Mouse (Mus musculus) MEL (cell line): ENCODE data around the gene Diras1. TPM values are rescaled to one million over a fixed set of nuclear protein-coding genes. Genes with fewer than 3 reads are reported as not detected.

Source experiments
- DNase-seq: peaks from one replicate; pipeline ENCODE4 v3.0.0; 2011; ENCODE audit warnings: low read depth, low spot score
- H3K27ac ChIP-seq: 2 replicates; pipeline ENCODE4 v1.5.1; 2012; ENCODE audit warnings: low read depth, mild to moderate bottlenecking, control low read depth, low read length, moderate library complexity; ENCODE audit not compliant: control insufficient read depth
- H3K27me3 ChIP-seq, 2 experiments: fragments of 150-350 bp in 1 of 2; sonication (generic) in 1 of 2; 2 replicates each; pipeline ENCODE4 v1.6.1; 2012; ENCODE audit warnings: low read length in 2 of 2, mild to moderate bottlenecking in 2 of 2, improper control_type of control experiment in 1 of 2, moderate library complexity in 1 of 2; ENCODE audit not compliant: insufficient read depth in 2 of 2, control insufficient read depth in 1 of 2
- H3K36me3 ChIP-seq, 2 experiments: 2 replicates each; pipeline ENCODE4 v1.6.1; 2012 to 2014; ENCODE audit warnings: low read length in 2 of 2, improper control_type of control experiment in 1 of 2, inconsistent platforms in 1 of 2, mild to moderate bottlenecking in 1 of 2; ENCODE audit not compliant: insufficient read depth in 2 of 2, control insufficient read depth in 1 of 2
- H3K4me1 ChIP-seq, 2 experiments: fragments of 150-350 bp in 1 of 2; sonication (generic) in 1 of 2; 2 replicates each; pipeline ENCODE4 v1.6.1; 2012; ENCODE audit warnings: low read length in 2 of 2, improper control_type of control experiment in 1 of 2, mild to moderate bottlenecking in 1 of 2; ENCODE audit not compliant: insufficient read depth in 2 of 2, control insufficient read depth in 1 of 2
- H3K4me3 ChIP-seq, 2 experiments: fragments of 150-350 bp in 1 of 2; sonication (generic) in 1 of 2; 2 replicates each; pipeline ENCODE4 v1.5.1; 2012; ENCODE audit warnings: low read depth in 2 of 2, low read length in 2 of 2, mild to moderate bottlenecking in 2 of 2, moderate library complexity in 2 of 2, control low read depth in 1 of 2, improper control_type of control experiment in 1 of 2; ENCODE audit not compliant: control insufficient read depth in 1 of 2, insufficient read depth in 1 of 2
- H3K79me2 ChIP-seq: 2 replicates; pipeline ENCODE4 v1.6.1; 2012; ENCODE audit warnings: mild to moderate bottlenecking, low read length, moderate library complexity; ENCODE audit not compliant: control insufficient read depth, poor library complexity, insufficient read depth
- H3K9ac ChIP-seq: 2 replicates; pipeline ENCODE4 v1.6.1; 2012; ENCODE audit warnings: low read depth, mild to moderate bottlenecking, control low read depth, low read length, moderate library complexity; ENCODE audit not compliant: control insufficient read depth, poor library complexity, severe bottlenecking
- H3K9me3 ChIP-seq: fragments of 150-350 bp; sonication (generic); replicated peaks from 2 replicates; pipeline ENCODE4 v1.6.1; 2012; ENCODE audit warnings: mild to moderate bottlenecking, low read length, improper control_type of control experiment, moderate library complexity; ENCODE audit not compliant: insufficient read depth
- CHD1 ChIP-seq: IDR thresholded peaks from 2 replicates; pipeline ENCODE4 v1.6.1; 2012; ENCODE audit warnings: low read depth, mild to moderate bottlenecking, inconsistent platforms, low read length, improper control_type of control experiment
- CHD2 ChIP-seq: IDR thresholded peaks from 2 replicates; pipeline ENCODE4 v1.6.1; 2011; ENCODE audit warnings: low read length, improper control_type of control experiment
- CTCF ChIP-seq, 3 experiments: IDR thresholded peaks in 2 of 3; conservative IDR thresholded peaks in 1 of 3; 2 replicates each; pipeline ENCODE4 v1.5.1; 2011 to 2012; ENCODE audit warnings: low read length in 3 of 3, low read depth in 2 of 3, mild to moderate bottlenecking in 2 of 3, improper control_type of control experiment in 1 of 3, inconsistent platforms in 1 of 3, mixed read lengths in 1 of 3, moderate library complexity in 1 of 3; ENCODE audit not compliant: control insufficient read depth in 1 of 3, insufficient read depth in 1 of 3, poor library complexity in 1 of 3, severe bottlenecking in 1 of 3
- ELF1 ChIP-seq: IDR thresholded peaks from 2 replicates; pipeline ENCODE4 v1.6.1; 2014; ENCODE audit warnings: low read depth, mild to moderate bottlenecking, inconsistent platforms, low read length, improper control_type of control experiment, moderate library complexity
- EP300 ChIP-seq, 2 experiments: IDR thresholded peaks; 2 replicates each; pipeline ENCODE4 v1.6.1; 2011; ENCODE audit warnings: improper control_type of control experiment in 2 of 2, low read length in 2 of 2, low read depth in 1 of 2, mild to moderate bottlenecking in 1 of 2
- ETS1 ChIP-seq: IDR thresholded peaks from 2 replicates; pipeline ENCODE4 v1.6.1; 2012; ENCODE audit warnings: low read depth, mild to moderate bottlenecking, inconsistent platforms, low read length, improper control_type of control experiment, moderate library complexity
- GABPA ChIP-seq: IDR thresholded peaks from 2 replicates; pipeline ENCODE4 v1.6.1; 2012; ENCODE audit warnings: low read depth, mild to moderate bottlenecking, inconsistent platforms, low read length, improper control_type of control experiment, moderate library complexity
- GATA1 ChIP-seq: IDR thresholded peaks from 2 replicates; pipeline ENCODE4 v1.6.1; 2011; ENCODE audit warnings: low read depth, low read length, improper control_type of control experiment
- HCFC1 ChIP-seq: IDR thresholded peaks from 2 replicates; pipeline ENCODE4 v1.6.1; 2012; ENCODE audit warnings: low read depth, mild to moderate bottlenecking, inconsistent platforms, low read length, improper control_type of control experiment, moderate library complexity
- KAT2A ChIP-seq: conservative IDR thresholded peaks from 2 replicates; pipeline ENCODE4 v1.6.1; 2012; ENCODE audit warnings: low read depth, low read length, improper control_type of control experiment, inconsistent platforms
- MAFK ChIP-seq: IDR thresholded peaks from 2 replicates; pipeline ENCODE4 v1.6.1; 2011; ENCODE audit warnings: low read depth, mild to moderate bottlenecking, low read length, improper control_type of control experiment, borderline replicate concordance
- MAX ChIP-seq: IDR thresholded peaks from 2 replicates; pipeline ENCODE4 v1.6.1; 2011; ENCODE audit warnings: low read length, improper control_type of control experiment
- MAZ ChIP-seq: IDR thresholded peaks from 2 replicates; pipeline ENCODE4 v1.6.1; 2012; ENCODE audit warnings: low read depth, mild to moderate bottlenecking, inconsistent platforms, low read length, improper control_type of control experiment
- MEF2A ChIP-seq: IDR thresholded peaks from 2 replicates; pipeline ENCODE4 v1.6.1; 2014; ENCODE audit warnings: low read depth, mild to moderate bottlenecking, inconsistent platforms, low read length, improper control_type of control experiment; ENCODE audit not compliant: poor library complexity, insufficient replicate concordance, severe bottlenecking; ENCODE audit errors: extremely low read depth
- MYB ChIP-seq: IDR thresholded peaks from 2 replicates; pipeline ENCODE4 v1.6.1; 2011; ENCODE audit warnings: mild to moderate bottlenecking, low read depth, low read length, improper control_type of control experiment
- MYC ChIP-seq: IDR thresholded peaks from 2 replicates; pipeline ENCODE4 v1.6.1; 2011; ENCODE audit warnings: low read depth, mild to moderate bottlenecking, low read length, improper control_type of control experiment, moderate library complexity
- NELFE ChIP-seq: IDR thresholded peaks from 2 replicates; pipeline ENCODE4 v1.6.1; 2011; ENCODE audit warnings: low read depth, low read length, improper control_type of control experiment
- NRF1 ChIP-seq: IDR thresholded peaks from 2 replicates; pipeline ENCODE4 v1.6.1; 2014; ENCODE audit warnings: low read depth, mild to moderate bottlenecking, inconsistent platforms, low read length, improper control_type of control experiment, moderate library complexity; ENCODE audit not compliant: poor library complexity, insufficient read depth, severe bottlenecking
- POLR2A ChIP-seq, 2 experiments: IDR thresholded peaks; 2 replicates each; pipeline ENCODE4 v1.6.1; 2011 to 2012; ENCODE audit warnings: low read length in 2 of 2, mild to moderate bottlenecking in 2 of 2, control low read depth in 1 of 2, improper control_type of control experiment in 1 of 2, low read depth in 1 of 2, moderate library complexity in 1 of 2; ENCODE audit not compliant: control insufficient read depth in 1 of 2, insufficient read depth in 1 of 2, poor library complexity in 1 of 2
- POLR2AphosphoS2 ChIP-seq: IDR thresholded peaks from 2 replicates; pipeline ENCODE4 v1.6.1; 2011; ENCODE audit warnings: low read length, improper control_type of control experiment
- RAD21 ChIP-seq: IDR thresholded peaks from 2 replicates; pipeline ENCODE4 v1.6.1; 2011; ENCODE audit warnings: mild to moderate bottlenecking, low read depth, low read length, improper control_type of control experiment
- SMC3 ChIP-seq: IDR thresholded peaks from 2 replicates; pipeline ENCODE4 v1.6.1; 2011; ENCODE audit warnings: low read depth, low read length, improper control_type of control experiment
- TAL1 ChIP-seq: IDR thresholded peaks from 2 replicates; pipeline ENCODE4 v1.6.1; 2012; ENCODE audit warnings: mild to moderate bottlenecking, inconsistent platforms, low read length, moderate library complexity, mixed read lengths
- TBP ChIP-seq: IDR thresholded peaks from 2 replicates; pipeline ENCODE4 v1.8.0; 2011; ENCODE audit warnings: low read depth, low read length, improper control_type of control experiment
- TCF12 ChIP-seq: IDR thresholded peaks from 2 replicates; pipeline ENCODE4 v1.6.1; 2014; ENCODE audit warnings: low read depth, mild to moderate bottlenecking, inconsistent platforms, low read length, improper control_type of control experiment, moderate library complexity
- UBTF ChIP-seq: IDR thresholded peaks from 2 replicates; pipeline ENCODE4 v1.6.1; 2012; ENCODE audit warnings: low read depth, mild to moderate bottlenecking, inconsistent platforms, low read length, improper control_type of control experiment, moderate library complexity, borderline replicate concordance; ENCODE audit not compliant: insufficient read depth
- USF1 ChIP-seq: IDR thresholded peaks from 2 replicates; pipeline ENCODE4 v1.6.1; 2014; ENCODE audit warnings: low read depth, mild to moderate bottlenecking, inconsistent platforms, low read length, improper control_type of control experiment, moderate library complexity
- USF2 ChIP-seq, 2 experiments: IDR thresholded peaks; 2 replicates each; pipeline ENCODE4 v1.6.1; 2011 to 2012; ENCODE audit warnings: improper control_type of control experiment in 2 of 2, low read length in 2 of 2, borderline replicate concordance in 1 of 2, inconsistent platforms in 1 of 2, low read depth in 1 of 2, mild to moderate bottlenecking in 1 of 2; ENCODE audit not compliant: insufficient read depth in 1 of 2
- ZKSCAN1 ChIP-seq: IDR thresholded peaks from 2 replicates; pipeline ENCODE4 v1.6.1; 2012; ENCODE audit warnings: low read depth, mild to moderate bottlenecking, inconsistent platforms, low read length, improper control_type of control experiment, moderate library complexity
- ZMIZ1 ChIP-seq: IDR thresholded peaks from 2 replicates; pipeline ENCODE4 v1.6.1; 2012; ENCODE audit warnings: low read depth, mild to moderate bottlenecking, inconsistent platforms, low read length, improper control_type of control experiment, moderate library complexity
- polyA plus RNA-seq, 2 experiments: library from polyadenylated mRNA; stranded (reverse) in 1 of 2; unstranded in 1 of 2; fragments of >175 nt in 1 of 2; fragments of >200 nt in 1 of 2; gene quantifications; 2 replicates each; pipeline versions ENCODE4 v1.2.1 to v1.2.4; 2012; ENCODE audit warnings: low replicate concordance in 2 of 2, low read depth in 1 of 2; ENCODE audit not compliant: insufficient read length in 2 of 2, insufficient read depth in 1 of 2, missing spikeins in 1 of 2
- total RNA-seq: library from RNA; depleted of rRNA; stranded (reverse); fragments of 300-350 nt; gene quantifications from 2 replicates; pipeline ENCODE4 v1.2.3, GENCODE M21; 2012

Gene Diras1
- total and polyA plus RNA-seq, 3 experiments = 0.04 TPM; not detected in 2

GRCm38 (mm10) chr10:81072290-81072689, 46.8 kb upstream of the Diras1 start:
- no peak for DNase-seq
- H3K4me3 ChIP-seq = no peak overlapping the region
- H3K79me2 ChIP-seq = peaks cover 31% of the 10 kb centered on the region
- H3K36me3 ChIP-seq = peaks cover 0 to 4% of the 10 kb centered on the region in 2 experiments; a peak in 1 of 4 replicates
- no peaks in the 10 kb centered on the region for H3K27me3 ChIP-seq
- peaks cover 0 to 9% of the 10 kb centered on the region in 2 experiments; a peak in 3 of 4 replicates for H3K4me1 ChIP-seq
- H3K9ac ChIP-seq = no peak overlapping the region
- no peak overlapping the region for H3K27ac ChIP-seq
- no peaks in the 10 kb centered on the region for H3K9me3 ChIP-seq
- TF ChIP-seq NRF1 (no peak), MAZ (no peak), HCFC1 (no peak), CHD1 (no peak), CTCF (IDR thresholded peaks at IDR 0.05 in 2 of 3, conservative IDR thresholded peaks at IDR 0.05 in 1 of 3; ENCODE audit: control insufficient read depth in 1 of 3, insufficient read depth in 1 of 3, low read depth in 2 of 3, low read length in 3 of 3, poor library complexity in 1 of 3, severe bottlenecking in 1 of 3) (no peak), ZMIZ1 (no peak), EP300 (IDR thresholded peaks at IDR 0.05; ENCODE audit: low read depth in 1 of 2, low read length in 2 of 2) (no peak), SMC3 (no peak), GATA1 (no peak), GABPA (no peak), MEF2A (no peak), USF2 (IDR thresholded peaks at IDR 0.05; ENCODE audit: borderline replicate concordance in 1 of 2, insufficient read depth in 1 of 2, low read depth in 1 of 2, low read length in 2 of 2) (no peak), TAL1 (no peak), KAT2A (no peak), UBTF (no peak), RAD21 (no peak), ELF1 (no peak), NELFE (no peak)

DNA sequence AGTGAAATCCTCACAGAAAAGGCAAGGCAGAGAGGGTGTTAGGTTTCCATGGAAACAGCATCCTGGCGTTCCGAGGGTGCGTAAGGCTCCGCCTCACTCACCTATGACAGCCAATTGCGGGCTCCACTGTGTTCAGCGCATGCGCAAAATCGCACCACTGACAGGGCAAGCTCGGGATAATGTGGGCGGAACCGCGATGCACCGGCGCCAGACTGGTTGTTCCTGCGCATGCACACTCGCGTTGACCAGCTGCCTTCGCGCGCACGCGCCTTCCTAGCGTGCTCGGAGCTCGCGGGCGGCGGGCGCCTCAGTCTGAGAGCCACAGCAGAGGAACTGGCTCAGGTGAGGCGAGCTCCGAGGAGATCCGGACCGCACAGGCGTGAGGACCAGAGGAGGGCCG, 44.4 kb upstream of the Diras1 start, which contains the start of gene Thop1:
Thop1 (plus strand) TSS at position 200 of the 400 bp plus-strand sequence.
- Histone ChIP-seq H3K27me3 (peaks cover 0 to 2% of the 10 kb centered on the region in 2 experiments; a peak in 2 of 4 replicates), H3K36me3 (peaks cover 0 to 4% of the 10 kb centered on the region in 2 experiments; a peak in 1 of 4 replicates), H3K9ac (peak within 1 kb of the TSS; percentile 83), H3K4me3 (peak within 1 kb of the TSS; percentile 72 to 74), H3K4me1 (peaks cover 0 to 9% of the 10 kb centered on the region in 2 experiments; a peak in 3 of 4 replicates), H3K79me2 (peaks cover 31% of the 10 kb centered on the region), H3K9me3 (no peaks in the 10 kb centered on the region), H3K27ac (peak within 1 kb of the TSS; percentile 9; the same call in 1 of the 2 replicates)
- DNase-seq = peak; percentile 100
- no peak for TF ChIP-seq TAL1
- peak; percentile 88 for TF ChIP-seq NELFE
- peak; percentile 73 for TF ChIP-seq TBP
- no peak for TF ChIP-seq MYB
- TF ChIP-seq ZMIZ1 = peak; percentile 43; the same call in 1 of the 2 replicates
- peak; percentile 88 to 94 for TF ChIP-seq POLR2A (IDR thresholded peaks at IDR 0.05; ENCODE audit: control insufficient read depth in 1 of 2, insufficient read depth in 1 of 2, low read depth in 1 of 2, low read length in 2 of 2, poor library complexity in 1 of 2)
- TF ChIP-seq POLR2AphosphoS2 = no peak
- peak; percentile 78 for TF ChIP-seq MAX
- peak; percentile 76; the same call in 1 of the 2 replicates for TF ChIP-seq MYC
- no peak for TF ChIP-seq MEF2A
- peak; percentile 97 for TF ChIP-seq NRF1
- no peak for TF ChIP-seq RAD21
- no peak for TF ChIP-seq ZKSCAN1
- TF ChIP-seq CHD2 = no peak
- no peak for TF ChIP-seq ETS1
- peak; percentile 83 for TF ChIP-seq HCFC1
- 0 out of 2 replicates have a peak, but pooled peaks have one; percentile 56 for TF ChIP-seq ELF1
- TF ChIP-seq TCF12 = peak; percentile 54; the same call in 1 of the 2 replicates
- no peak for TF ChIP-seq EP300 (IDR thresholded peaks at IDR 0.05; ENCODE audit: low read depth in 1 of 2, low read length in 2 of 2)
- no peak for TF ChIP-seq MAFK
- peak; percentile 58; the same call in 1 of the 2 replicates for TF ChIP-seq USF1
